Mouse (Mus musculus) kidney, embryonic 16.5 days (tissue): ENCODE measurements around the gene Unc5cl. TPM values are rescaled to one million over a fixed set of nuclear protein-coding genes. Genes with fewer than 3 reads are reported as not detected.
"Not testable (repeated sequence)": the region's sequence is repeated elsewhere in the genome, so short reads cannot be mapped to it uniquely, and the experiment has no call there.

Source experiments
- ATAC-seq: fragments of 200-750 bp; cut with Nextera tagmentation; 2 replicates; pipeline ENCODE4 v1.8.0; 2017; ENCODE audit warnings: moderate TSS enrichment; ENCODE audit not compliant: low FRiP score, low TSS enrichment
- H3K27ac ChIP-seq: fragments of 300-500 bp; sonication (generic); 2 replicates; pipeline ENCODE4 v1.5.1; 2014; ENCODE audit warnings: low read length
- H3K27me3 ChIP-seq: fragments of 300-500 bp; sonication (generic); 2 replicates; pipeline ENCODE4 v1.6.1; 2014; ENCODE audit warnings: low read length, control low read depth, mixed read lengths; ENCODE audit not compliant: insufficient read depth
- H3K36me3 ChIP-seq: fragments of 300-500 bp; sonication (generic); 2 replicates; pipeline ENCODE4 v1.6.1; 2014; ENCODE audit warnings: low read length, control low read depth, mixed read lengths; ENCODE audit not compliant: insufficient read depth
- H3K4me1 ChIP-seq: fragments of 300-500 bp; sonication (generic); 2 replicates; pipeline ENCODE4 v1.6.1; 2014; ENCODE audit warnings: low read length, control low read depth, mixed read lengths; ENCODE audit not compliant: insufficient read depth
- H3K4me2 ChIP-seq: fragments of 300-500 bp; sonication (generic); replicated peaks from 2 replicates; pipeline ENCODE4 v1.6.1; 2014; ENCODE audit warnings: low read depth, low read length
- H3K4me3 ChIP-seq: fragments of 300-500 bp; sonication (generic); 2 replicates; pipeline ENCODE4 v1.5.1; 2014; ENCODE audit warnings: mild to moderate bottlenecking, low read length
- H3K9ac ChIP-seq: fragments of 300-500 bp; sonication (generic); replicated peaks from 2 replicates; pipeline ENCODE4 v1.6.1; 2014; ENCODE audit warnings: low read length
- H3K9me3 ChIP-seq: fragments of 300-500 bp; sonication (generic); 2 replicates; pipeline ENCODE4 v1.6.1; 2016; ENCODE audit warnings: low read length, control low read depth
- WGBS: fragments of 180-500 bp; shearing (Covaris S2); extraction: QIAGEN DNeasy Blood & Tissue Kit; methylation state at CpG from one replicate; pipeline ENCODE4 v1.1.7; 2014; 5-methylcytosine and 5-hydroxymethylcytosine counted together
- polyA plus RNA-seq: library from polyadenylated mRNA; unstranded; fragments of >200 nt; fragmentation: Nextera tagmentation; extraction: Ambion mirVana; gene quantifications from 2 replicates; pipeline ENCODE4 v1.2.1, GENCODE M21; 2015

Gene Unc5cl
- polyA plus RNA-seq, 1 experiment from 2014 or later, result 8.3 TPM

DNA sequence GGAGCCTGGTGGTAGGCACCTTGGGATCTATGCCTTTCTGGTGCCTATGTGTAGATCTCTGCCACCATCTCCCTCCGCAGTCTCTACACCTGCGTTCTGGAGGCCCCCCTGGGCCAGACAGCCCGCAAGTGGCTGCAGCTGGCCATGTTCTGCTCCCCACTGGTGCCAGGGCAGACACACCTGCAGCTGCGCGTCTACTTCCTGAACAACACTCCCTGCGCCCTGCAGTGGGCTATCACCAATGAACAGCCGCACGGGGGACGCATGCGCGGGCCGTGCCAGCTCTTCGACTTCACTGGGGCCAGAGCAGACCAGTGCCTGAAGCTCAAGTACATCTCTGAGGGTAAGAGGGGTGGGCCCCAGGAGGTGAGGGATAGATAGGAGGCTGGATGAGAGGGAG, 7.4 kb downstream of the Unc5cl start:
- no peak for ATAC-seq
- no peaks in the 10 kb centered on the region for H3K36me3 ChIP-seq
- no peaks in the 10 kb centered on the region for H3K9me3 ChIP-seq
- no peak overlapping the region for H3K27ac ChIP-seq
- no peak overlapping the region for H3K4me3 ChIP-seq
- no peaks in the 10 kb centered on the region for H3K27me3 ChIP-seq
- H3K4me1 ChIP-seq, result 0 out of 2 replicates have a peak, but pooled peaks cover 3% of the 10 kb centered on the region
- no peak overlapping the region for H3K9ac ChIP-seq
- 94% methylated on average over 13 of the region's 13 CpGs for WGBS
- H3K4me2 ChIP-seq, result no peak overlapping the region

- Histone ChIP-seq H3K4me3 (no peak overlapping the region), H3K27me3 (no peaks in the 10 kb centered on the region), H3K9ac (no peak overlapping the region), H3K4me1 (no peaks in the 10 kb centered on the region), H3K27ac (no peak overlapping the region), H3K36me3 (no peaks in the 10 kb centered on the region), H3K4me2 (no peak overlapping the region), H3K9me3 (no peaks in the 10 kb centered on the region)
- no peak for ATAC-seq
- WGBS, result 96% methylated on average over 4 of the region's 4 CpGs
Observed at GRCm38 (mm10) chr17:48463391-48463790, 8.7 kb downstream of the Unc5cl start.

GRCm38 (mm10) chr17:48466769-48467394, 12.2 kb downstream of the Unc5cl start:
- H3K27ac ChIP-seq, result no peak overlapping the region
- no peaks in the 10 kb centered on the region for H3K36me3 ChIP-seq
- WGBS, result 44% methylated on average over 22 of the region's 22 CpGs
- peak overlapping the region; percentile 0; the same call in 1 of the 2 replicates for H3K4me3 ChIP-seq
- H3K27me3 ChIP-seq, result no peaks in the 10 kb centered on the region
- H3K4me1 ChIP-seq, result no peaks in the 10 kb centered on the region
- 0 out of 2 replicates have a peak, but pooled peaks have one; percentile 29 for ATAC-seq
- H3K9me3 ChIP-seq, result no peaks in the 10 kb centered on the region
- H3K4me2 ChIP-seq, result peak overlapping the region; percentile 36
- H3K9ac ChIP-seq, result no peak overlapping the region

DNA sequence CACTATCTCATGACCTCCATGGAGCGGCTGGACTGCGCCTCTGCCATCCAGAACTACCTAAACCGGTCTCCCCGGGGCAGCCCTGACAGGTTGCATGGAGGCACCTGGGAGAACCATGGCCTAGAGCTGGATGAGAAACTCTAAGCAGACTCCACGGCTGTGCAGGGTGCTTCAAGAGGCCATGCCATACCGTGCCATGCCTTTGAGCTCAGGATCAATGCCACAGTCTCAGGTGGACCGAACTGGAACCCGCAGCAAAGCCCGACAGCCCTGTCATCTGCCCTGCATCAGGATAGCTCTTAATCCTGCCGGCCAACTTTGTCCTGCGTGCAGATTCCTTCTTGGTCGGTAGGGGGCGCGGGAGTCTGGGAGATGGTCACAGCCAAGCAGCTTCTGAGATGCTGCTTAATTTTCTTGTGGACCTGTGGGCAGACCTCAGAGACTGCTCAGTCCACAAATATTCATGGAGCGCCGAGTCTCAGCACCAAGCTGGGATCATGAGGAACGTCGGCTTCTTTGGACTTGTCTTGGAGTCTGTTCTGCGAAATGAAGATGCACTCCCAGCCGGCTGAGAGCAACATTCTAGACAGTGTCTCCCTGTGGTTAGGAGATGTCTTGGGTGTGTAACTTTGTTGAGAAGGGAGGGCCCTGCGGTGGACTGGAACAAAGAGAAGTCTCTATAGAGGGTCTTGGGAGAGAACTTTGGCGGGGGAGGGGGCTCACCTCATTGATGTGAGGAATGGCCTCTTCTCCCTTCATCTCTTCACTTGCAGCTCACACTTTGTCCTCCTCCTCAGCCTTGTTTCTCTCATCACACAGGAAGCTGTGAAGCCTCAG, 12.9 kb downstream of the Unc5cl start:
- WGBS, result 9% methylated on average over 22 of the region's 22 CpGs
- no peaks in the 10 kb centered on the region for H3K36me3 ChIP-seq
- no peaks in the 10 kb centered on the region for H3K27me3 ChIP-seq
- ATAC-seq, result peak; percentile 81
- no peak overlapping the region for H3K9ac ChIP-seq
- H3K4me2 ChIP-seq, result peak overlapping the region; percentile 36
- H3K4me1 ChIP-seq, result no peaks in the 10 kb centered on the region
- no peak overlapping the region for H3K27ac ChIP-seq
- H3K9me3 ChIP-seq, result no peaks in the 10 kb centered on the region
- H3K4me3 ChIP-seq, result peak overlapping the region; percentile 0; the same call in 1 of the 2 replicates

DNA sequence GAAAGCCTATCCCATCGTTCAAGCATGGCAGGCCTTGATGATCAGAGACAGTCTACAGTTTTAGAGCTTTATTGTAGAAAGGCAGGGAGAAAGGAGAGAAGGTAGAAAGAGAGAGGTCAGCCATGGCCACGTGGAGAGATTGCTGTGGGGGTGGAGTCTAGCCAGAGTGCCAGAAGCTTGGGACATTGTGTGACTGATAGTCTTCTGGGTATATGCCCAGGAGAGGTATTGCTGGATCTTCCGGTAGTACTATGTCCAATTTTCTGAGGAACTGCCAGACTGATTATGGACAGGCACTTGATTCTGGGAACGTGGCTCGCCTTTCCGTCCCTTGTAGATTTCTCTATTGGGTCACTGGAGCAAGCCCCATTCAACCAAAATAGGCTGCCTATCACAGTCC, 19.6 kb downstream of the Unc5cl start:
- H3K27ac ChIP-seq, H3K4me3 ChIP-seq, H3K36me3 ChIP-seq, H3K9ac ChIP-seq, H3K9me3 ChIP-seq, ATAC-seq, H3K4me2 ChIP-seq, H3K27me3 ChIP-seq, H3K4me1 ChIP-seq: not testable (repeated sequence)
- 82% methylated on average over 6 of the region's 6 CpGs for WGBS

- ATAC-seq, result no peak
- H3K36me3 ChIP-seq, result no peaks in the 10 kb centered on the region
- 86% methylated on average over 8 of the region's 8 CpGs for WGBS
- H3K27ac ChIP-seq, result no peak overlapping the region
- H3K9ac ChIP-seq, result no peak overlapping the region
- no peak overlapping the region for H3K4me2 ChIP-seq
- H3K4me1 ChIP-seq, result no peaks in the 10 kb centered on the region
- H3K4me3 ChIP-seq, result no peak overlapping the region
- H3K9me3 ChIP-seq, result no peaks in the 10 kb centered on the region
- no peaks in the 10 kb centered on the region for H3K27me3 ChIP-seq
Observed at GRCm38 (mm10) chr17:48475444-48475843, 20.7 kb downstream of the Unc5cl start.

DNA sequence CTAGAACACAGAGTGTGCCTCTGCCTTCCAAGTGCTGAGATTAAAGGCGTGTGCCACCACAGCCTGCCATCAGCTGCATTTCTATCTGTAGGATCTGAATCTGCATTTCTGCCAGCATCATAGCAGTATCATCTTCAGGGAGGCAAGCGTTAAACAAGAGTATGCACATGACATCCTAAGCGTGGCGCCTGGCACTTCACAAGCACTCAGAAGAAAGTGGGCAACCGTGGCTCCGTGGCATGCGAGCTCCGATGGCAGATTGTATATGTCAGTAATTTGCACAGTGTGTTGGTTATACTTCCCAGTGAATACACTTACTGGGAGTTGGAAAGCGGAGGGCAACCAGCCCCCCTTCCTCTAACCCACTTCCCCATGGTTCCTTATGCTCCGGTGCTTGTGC, 25.3 kb downstream of the Unc5cl start:
- H3K9ac ChIP-seq, result no peak overlapping the region
- H3K9me3 ChIP-seq, result no peaks in the 10 kb centered on the region
- 87% methylated on average over 10 of the region's 10 CpGs for WGBS
- no peak for ATAC-seq
- H3K27ac ChIP-seq, result no peak overlapping the region
- H3K27me3 ChIP-seq, result no peaks in the 10 kb centered on the region
- H3K4me3 ChIP-seq, result no peak overlapping the region
- H3K4me1 ChIP-seq, result no peaks in the 10 kb centered on the region
- no peaks in the 10 kb centered on the region for H3K36me3 ChIP-seq
- H3K4me2 ChIP-seq, result no peak overlapping the region

DNA sequence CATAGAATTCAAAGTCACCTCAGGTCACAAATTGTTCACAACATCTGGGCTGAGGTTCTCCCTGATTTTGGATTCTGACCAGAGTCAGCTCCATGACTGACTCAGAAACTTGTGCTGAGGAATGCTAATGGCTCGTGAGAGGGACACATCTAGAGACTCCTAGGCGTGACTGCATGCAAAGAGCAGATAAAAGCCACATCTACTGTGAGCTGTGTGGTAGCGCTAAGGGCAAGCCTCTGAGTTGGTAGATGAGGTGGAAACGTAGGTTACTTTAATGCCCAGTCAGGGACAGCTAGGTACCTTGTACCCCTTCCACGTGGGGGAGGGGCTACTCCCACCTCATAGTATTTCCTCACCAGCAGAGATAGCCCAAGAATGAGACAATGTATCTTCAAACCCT, 29.1 kb downstream of the Unc5cl start:
- H3K4me1 ChIP-seq, result no peaks in the 10 kb centered on the region
- WGBS, result 76% methylated on average over 5 of the region's 5 CpGs
- no peaks in the 10 kb centered on the region for H3K36me3 ChIP-seq
- H3K4me2 ChIP-seq, result no peak overlapping the region
- H3K27me3 ChIP-seq, result no peaks in the 10 kb centered on the region
- no peaks in the 10 kb centered on the region for H3K9me3 ChIP-seq
- no peak overlapping the region for H3K4me3 ChIP-seq
- no peak for ATAC-seq
- H3K27ac ChIP-seq, result no peak overlapping the region
- H3K9ac ChIP-seq, result no peak overlapping the region

- H3K4me3 ChIP-seq, result no peak overlapping the region
- H3K9me3 ChIP-seq, result no peaks in the 10 kb centered on the region
- H3K9ac ChIP-seq, result no peak overlapping the region
- no peak overlapping the region for H3K27ac ChIP-seq
- H3K36me3 ChIP-seq, result no peaks in the 10 kb centered on the region
- ATAC-seq, result no peak
- no peaks in the 10 kb centered on the region for H3K27me3 ChIP-seq
- no peaks in the 10 kb centered on the region for H3K4me1 ChIP-seq
- WGBS, result 91% methylated on average over 5 of the region's 5 CpGs
- H3K4me2 ChIP-seq, result no peak overlapping the region
Observed at GRCm38 (mm10) chr17:48484191-48484590, 29.5 kb downstream of the Unc5cl start.

DNA sequence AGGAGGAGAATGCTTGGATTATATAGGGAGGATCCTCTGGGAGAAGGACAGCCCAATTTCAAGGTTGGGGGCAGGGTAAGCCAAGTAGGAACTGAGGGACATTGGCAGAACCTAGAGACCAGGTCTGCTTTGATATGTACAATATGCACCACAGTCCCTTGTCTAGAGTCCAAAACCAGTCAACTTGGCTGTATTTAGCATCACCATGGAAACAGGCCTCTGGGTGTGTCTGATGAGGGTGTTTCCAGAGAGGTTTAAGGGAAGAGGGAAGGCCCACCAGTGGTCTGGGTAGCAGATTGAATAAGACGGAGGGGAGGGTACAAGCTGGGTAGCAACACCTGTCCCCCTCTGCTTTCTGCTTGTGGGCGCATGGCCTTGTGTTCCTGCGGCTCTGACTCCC, 34.8 kb downstream of the Unc5cl start:
- Histone ChIP-seq H3K9me3 (no peaks in the 10 kb centered on the region), H3K9ac (no peak overlapping the region), H3K4me2 (no peak overlapping the region), H3K4me1 (no peaks in the 10 kb centered on the region), H3K4me3 (no peak overlapping the region), H3K36me3 (no peaks in the 10 kb centered on the region), H3K27ac (no peak overlapping the region), H3K27me3 (no peaks in the 10 kb centered on the region)
- 86% methylated on average over 3 of the region's 3 CpGs for WGBS
- ATAC-seq, result no peak
